Mouse (Mus musculus): ENCODE results near the gene Faf2. TPM values are rescaled to one million over a fixed set of nuclear protein-coding genes. Genes with fewer than 3 reads are reported as not detected.

Gene Faf2
- polyA plus RNA-seq (2015; fragmentation: Illumina TruSeq; extraction: RNeasy Lipid Tissue Mini Kit (QIAGEN cat#74804); ENCODE audit: insufficient read depth, low read depth, low replicate concordance): 5.7 TPM

GRCm38 (mm10) chr13:54621155-54621932 lies at the start of gene Faf2:
TSS of gene Faf2 (plus strand) at chr13:54621784.

GRCm38 (mm10) chr13:54574854-54575481 lies 46.6 kb upstream of the Faf2 start, which contains the start of gene Arl10:
TSS of gene Arl10 (plus strand) at chr13:54575015.

GRCm38 (mm10) chr13:54589996-54590951 lies 31.3 kb upstream of the Faf2 start, which contains the start of the genes Nop16 and Higd2a:
TSS of gene Nop16 (minus strand) at chr13:54590090.
TSS of gene Higd2a (plus strand) at chr13:54590207.

GRCm38 (mm10) chr13:54610972-54611754 lies 10.4 kb upstream of the Faf2 start, which contains the start of gene Cltb:
TSS of gene Cltb (minus strand) at chr13:54611344.

GRCm38 (mm10) chr13:54693558-54694347 lies 72.2 kb downstream of the Faf2 start, which contains the start of gene Rnf44:
TSS of gene Rnf44 (minus strand) at chr13:54693907.

GRCm38 (mm10) chr13:54701243-54701642 lies 79.7 kb downstream of the Faf2 start, which contains the start of gene Cdhr2:
TSS of gene Cdhr2 (plus strand) at chr13:54701461.

Other genes starting within 250 kb of the Faf2 start
- gene Thoc3, start 152.9 kb upstream of the Faf2 start, polyA plus RNA-seq (2015; fragmentation: Illumina TruSeq; extraction: RNeasy Lipid Tissue Mini Kit (QIAGEN cat#74804); ENCODE audit: insufficient read depth, low read depth, low replicate concordance): 3.7 TPM
- 4.4 TPM for gene Simc1, start 118.0 kb upstream of the Faf2 start, polyA plus RNA-seq (2015; fragmentation: Illumina TruSeq; extraction: RNeasy Lipid Tissue Mini Kit (QIAGEN cat#74804); ENCODE audit: insufficient read depth, low read depth, low replicate concordance)
- 37.9 TPM for gene 4833439L19Rik, start 56.3 kb upstream of the Faf2 start, polyA plus RNA-seq (2015; fragmentation: Illumina TruSeq; extraction: RNeasy Lipid Tissue Mini Kit (QIAGEN cat#74804); ENCODE audit: insufficient read depth, low read depth, low replicate concordance)
- 3.4 TPM for gene Arl10, start 46.8 kb upstream of the Faf2 start, polyA plus RNA-seq (2015; fragmentation: Illumina TruSeq; extraction: RNeasy Lipid Tissue Mini Kit (QIAGEN cat#74804); ENCODE audit: insufficient read depth, low read depth, low replicate concordance)
- gene Nop16, start 31.7 kb upstream of the Faf2 start, polyA plus RNA-seq (2015; fragmentation: Illumina TruSeq; extraction: RNeasy Lipid Tissue Mini Kit (QIAGEN cat#74804); ENCODE audit: insufficient read depth, low read depth, low replicate concordance): 5.5 TPM
- 34.5 TPM for gene Higd2a, start 31.6 kb upstream of the Faf2 start, polyA plus RNA-seq (2015; fragmentation: Illumina TruSeq; extraction: RNeasy Lipid Tissue Mini Kit (QIAGEN cat#74804); ENCODE audit: insufficient read depth, low read depth, low replicate concordance)
- gene Cltb, start 10.4 kb upstream of the Faf2 start, polyA plus RNA-seq (2015; fragmentation: Illumina TruSeq; extraction: RNeasy Lipid Tissue Mini Kit (QIAGEN cat#74804); ENCODE audit: insufficient read depth, low read depth, low replicate concordance): 19.5 TPM
- 17.5 TPM for gene Rnf44, start 72.1 kb downstream of the Faf2 start, polyA plus RNA-seq (2015; fragmentation: Illumina TruSeq; extraction: RNeasy Lipid Tissue Mini Kit (QIAGEN cat#74804); ENCODE audit: insufficient read depth, low read depth, low replicate concordance)
- 1.3 TPM for gene Cdhr2, start 79.7 kb downstream of the Faf2 start, polyA plus RNA-seq (2015; fragmentation: Illumina TruSeq; extraction: RNeasy Lipid Tissue Mini Kit (QIAGEN cat#74804); ENCODE audit: insufficient read depth, low read depth, low replicate concordance)
- gene Gprin1, start 128.1 kb downstream of the Faf2 start, polyA plus RNA-seq (2015; fragmentation: Illumina TruSeq; extraction: RNeasy Lipid Tissue Mini Kit (QIAGEN cat#74804); ENCODE audit: insufficient read depth, low read depth, low replicate concordance): 0.74 TPM
- gene Sncb, start 144.8 kb downstream of the Faf2 start, polyA plus RNA-seq (2015; fragmentation: Illumina TruSeq; extraction: RNeasy Lipid Tissue Mini Kit (QIAGEN cat#74804); ENCODE audit: insufficient read depth, low read depth, low replicate concordance): 0.92 TPM
- not detected for gene Eif4e1b, start 162.2 kb downstream of the Faf2 start, polyA plus RNA-seq (2015; fragmentation: Illumina TruSeq; extraction: RNeasy Lipid Tissue Mini Kit (QIAGEN cat#74804); ENCODE audit: insufficient read depth, low read depth, low replicate concordance)
- 11.1 TPM for gene Tspan17, start 167.6 kb downstream of the Faf2 start, polyA plus RNA-seq (2015; fragmentation: Illumina TruSeq; extraction: RNeasy Lipid Tissue Mini Kit (QIAGEN cat#74804); ENCODE audit: insufficient read depth, low read depth, low replicate concordance)